Mouse (Mus musculus): ENCODE measurements around the gene Zfp385c. TPM values are rescaled to one million over a fixed set of nuclear protein-coding genes. Genes with fewer than 3 reads are reported as not detected.
"Not testable (repeated sequence)": the region's sequence is repeated elsewhere in the genome, so short reads cannot be mapped to it uniquely, and the experiment has no call there.

Zfp385c gene
- polyA plus RNA-seq, 1 experiment from 2014 or later: 2.5 TPM

DNA sequence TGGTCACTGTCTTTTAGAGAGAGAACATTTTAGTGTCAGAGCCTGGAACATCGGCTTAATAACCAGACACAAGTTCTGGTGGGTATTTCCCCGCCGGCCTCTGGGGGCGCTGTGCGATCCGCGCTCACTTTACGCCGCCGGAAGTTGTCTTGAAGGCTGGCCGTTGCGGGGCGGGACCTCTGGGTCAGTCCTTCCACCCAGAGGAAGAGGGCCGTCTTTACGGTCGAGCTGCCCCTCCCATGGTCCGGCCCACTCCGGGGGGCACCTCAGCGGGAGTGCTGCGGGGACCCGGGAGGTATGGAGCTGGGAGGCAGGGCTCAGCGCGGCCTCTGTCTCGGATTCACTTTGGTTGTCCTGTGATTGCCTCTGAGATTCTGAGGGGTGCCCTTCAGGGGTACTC is 69.5 kb downstream of the Zfp385c start:
- TF ChIP-seq CTCF (IDR thresholded peaks at IDR 0.05; ENCODE audit: low read depth): peak; percentile 95
- DNase-seq (ENCODE audit: low spot score) (peak; percentile 98), ATAC-seq (replicated peaks; ENCODE audit: low FRiP score, low read depth) (peak; percentile 79)
- peak overlapping the region; percentile 57 for H3K4me2 ChIP-seq (ENCODE audit: low read length)
- peaks cover 7% of the 10 kb centered on the region; the same call in 1 of the 2 replicates for H3K4me1 ChIP-seq (replicated peaks; ENCODE audit: insufficient read depth, low read length)
- H3K9ac ChIP-seq (ENCODE audit: low read depth, low read length): peak overlapping the region; percentile 73
- 0 out of 2 replicates have a peak, but pooled peaks cover 5% of the 10 kb centered on the region for H3K36me3 ChIP-seq (ENCODE audit: insufficient read depth, low read length)
- peak overlapping the region; percentile 68 for H3K4me3 ChIP-seq (replicated peaks; ENCODE audit: low read depth, low read length)
- H3K9me3 ChIP-seq (replicated peaks; ENCODE audit: low read length): no peaks in the 10 kb centered on the region
- no peaks in the 10 kb centered on the region for H3K27me3 ChIP-seq (ENCODE audit: insufficient read depth, low read length)
- H3K27ac ChIP-seq: peak overlapping the region; percentile 85
- 1% methylated on average over 24 of the region's 24 CpGs for WGBS

DNA sequence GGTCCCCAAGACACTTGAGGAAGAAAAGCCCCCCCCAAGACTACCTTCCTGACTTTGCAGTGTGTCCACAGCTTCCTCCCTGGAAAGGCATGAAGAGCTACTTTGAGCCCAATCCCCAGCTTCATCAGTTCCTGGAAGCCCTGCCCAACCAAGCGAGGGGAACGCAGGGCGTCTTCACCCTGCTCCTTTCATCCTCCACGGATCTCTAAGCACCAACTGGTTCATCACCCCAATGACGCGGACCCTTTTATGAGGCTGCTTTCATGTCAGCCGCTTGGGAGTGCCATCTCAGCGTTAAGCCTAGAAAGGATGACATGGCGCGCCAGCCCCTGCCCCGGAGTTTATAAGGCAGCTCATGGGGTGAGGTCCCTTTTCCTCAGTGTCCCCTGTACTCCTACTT is 72.3 kb downstream of the Zfp385c start, which contains the start of gene Dnajc7:
Gene Dnajc7, minus strand, starts transcription at position 187 of the 400 bp plus-strand sequence.
- WGBS: under 1% methylated on average over 11 of the region's 11 CpGs
- Histone ChIP-seq H3K4me3 (replicated peaks; ENCODE audit: low read depth, low read length) (peak within 1 kb of the TSS; percentile 77), H3K27me3 (ENCODE audit: insufficient read depth, low read length) (no peaks in the 10 kb centered on the region), H3K36me3 (ENCODE audit: insufficient read depth, low read length) (0 out of 2 replicates have a peak, but pooled peaks cover 4% of the 10 kb centered on the region), H3K9ac (ENCODE audit: low read depth, low read length) (peak within 1 kb of the TSS; percentile 90), H3K4me1 (replicated peaks; ENCODE audit: insufficient read depth, low read length) (peaks cover 9% of the 10 kb centered on the region; the same call in 1 of the 2 replicates), H3K9me3 (replicated peaks; ENCODE audit: low read length) (no peaks in the 10 kb centered on the region), H3K27ac (peak within 1 kb of the TSS; percentile 93), H3K4me2 (ENCODE audit: low read length) (peak within 1 kb of the TSS; percentile 87)
- no peak for ATAC-seq (replicated peaks; ENCODE audit: low FRiP score, low read depth)
- no peak for DNase-seq (ENCODE audit: low spot score)
- TF ChIP-seq CTCF (IDR thresholded peaks at IDR 0.05; ENCODE audit: low read depth): no peak

DNA sequence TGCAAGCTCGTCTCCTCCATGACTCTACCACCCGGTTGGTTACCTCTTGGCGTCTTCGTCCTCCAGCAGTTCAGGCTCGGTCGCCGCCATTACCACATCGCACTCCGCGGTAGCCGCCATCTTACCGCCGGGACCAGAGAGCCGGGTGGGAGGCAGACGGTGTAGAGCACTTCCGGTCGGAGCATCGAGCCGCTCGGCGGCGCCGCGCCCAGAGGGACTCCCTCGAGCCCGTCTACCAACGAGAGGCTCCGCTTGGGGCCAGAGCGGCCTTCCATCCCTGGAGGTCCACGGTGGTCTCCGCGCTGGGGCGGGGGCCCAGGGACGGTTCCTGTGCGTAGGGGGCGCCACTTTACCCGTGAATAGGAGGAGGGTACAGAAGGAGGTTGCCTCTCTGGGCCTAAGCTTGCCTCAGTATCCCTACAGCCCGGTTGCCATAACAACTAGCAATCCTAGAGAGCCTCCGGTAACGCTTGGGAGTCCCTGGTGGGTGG is 72.7 kb downstream of the Zfp385c start:
- H3K4me2 ChIP-seq (ENCODE audit: low read length): peak overlapping the region; percentile 87
- H3K27me3 ChIP-seq (ENCODE audit: insufficient read depth, low read length): no peaks in the 10 kb centered on the region
- peak overlapping the region; percentile 77 for H3K4me3 ChIP-seq (replicated peaks; ENCODE audit: low read depth, low read length)
- H3K27ac ChIP-seq: peak overlapping the region; percentile 93
- H3K4me1 ChIP-seq (replicated peaks; ENCODE audit: insufficient read depth, low read length): peaks cover 9% of the 10 kb centered on the region; the same call in 1 of the 2 replicates
- peak; percentile 93 for ATAC-seq (replicated peaks; ENCODE audit: low FRiP score, low read depth)
- peak; percentile 97 for DNase-seq (ENCODE audit: low spot score)
- H3K9me3 ChIP-seq (replicated peaks; ENCODE audit: low read length): no peaks in the 10 kb centered on the region
- under 1% methylated on average over 40 of the region's 40 CpGs for WGBS
- H3K36me3 ChIP-seq (ENCODE audit: insufficient read depth, low read length): 0 out of 2 replicates have a peak, but pooled peaks cover 4% of the 10 kb centered on the region
- H3K9ac ChIP-seq (ENCODE audit: low read depth, low read length): peak overlapping the region; percentile 90
- peak; percentile 65 for TF ChIP-seq CTCF (IDR thresholded peaks at IDR 0.05; ENCODE audit: low read depth)

DNA sequence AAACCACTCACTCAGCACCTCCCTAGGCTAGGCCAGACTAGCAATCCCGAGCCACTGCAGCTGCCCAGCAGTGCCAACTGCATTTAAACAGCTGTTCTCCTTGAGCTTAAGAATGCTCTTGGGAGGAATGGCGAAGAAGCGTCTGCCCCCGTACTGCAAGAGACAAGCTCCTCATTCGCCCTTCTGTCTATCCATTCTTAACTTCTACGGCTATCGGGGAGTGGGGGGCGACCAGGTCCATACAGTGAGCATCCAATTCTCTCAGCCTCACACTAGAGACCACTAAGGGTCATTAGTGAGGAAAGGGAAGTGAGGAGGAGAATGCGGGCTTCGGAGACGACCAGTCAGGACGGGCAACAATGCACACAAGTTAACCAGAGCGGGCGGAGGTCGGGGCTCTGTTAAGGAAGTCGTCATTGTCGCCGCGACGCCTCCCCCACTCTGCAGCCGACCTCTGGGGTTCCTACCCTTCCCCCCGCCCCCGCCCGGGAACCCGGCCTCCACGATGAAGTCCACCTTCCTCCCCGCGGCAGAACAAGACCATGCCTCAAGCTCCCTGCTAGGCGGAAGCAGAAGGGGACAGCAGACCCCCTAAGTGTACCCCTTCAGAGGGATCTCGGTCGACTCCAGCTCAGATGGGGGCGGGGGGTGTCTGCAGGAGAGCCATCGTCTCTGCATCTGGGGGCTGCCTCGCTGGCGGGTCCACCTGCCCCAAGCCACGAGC is 73.3 kb downstream of the Zfp385c start, which contains the start of gene Nkiras2:
Gene Nkiras2, plus strand, starts transcription at position 484 of the 724 bp plus-strand sequence.
- ATAC-seq (replicated peaks; ENCODE audit: low FRiP score, low read depth): peak; percentile 58
- peak; percentile 87 for DNase-seq (ENCODE audit: low spot score)
- Histone ChIP-seq H3K4me1 (replicated peaks; ENCODE audit: insufficient read depth, low read length) (peaks cover 9% of the 10 kb centered on the region; the same call in 1 of the 2 replicates), H3K4me3 (replicated peaks; ENCODE audit: low read depth, low read length) (peak within 1 kb of the TSS; percentile 77), H3K9ac (ENCODE audit: low read depth, low read length) (peak within 1 kb of the TSS; percentile 90), H3K36me3 (ENCODE audit: insufficient read depth, low read length) (0 out of 2 replicates have a peak, but pooled peaks cover 4% of the 10 kb centered on the region), H3K9me3 (replicated peaks; ENCODE audit: low read length) (no peaks in the 10 kb centered on the region), H3K27me3 (ENCODE audit: insufficient read depth, low read length) (no peaks in the 10 kb centered on the region), H3K4me2 (ENCODE audit: low read length) (peak within 1 kb of the TSS; percentile 87), H3K27ac (peak within 1 kb of the TSS; percentile 93)
- WGBS: under 1% methylated on average over 36 of the region's 36 CpGs
- TF ChIP-seq CTCF (IDR thresholded peaks at IDR 0.05; ENCODE audit: low read depth): no peak

DNA sequence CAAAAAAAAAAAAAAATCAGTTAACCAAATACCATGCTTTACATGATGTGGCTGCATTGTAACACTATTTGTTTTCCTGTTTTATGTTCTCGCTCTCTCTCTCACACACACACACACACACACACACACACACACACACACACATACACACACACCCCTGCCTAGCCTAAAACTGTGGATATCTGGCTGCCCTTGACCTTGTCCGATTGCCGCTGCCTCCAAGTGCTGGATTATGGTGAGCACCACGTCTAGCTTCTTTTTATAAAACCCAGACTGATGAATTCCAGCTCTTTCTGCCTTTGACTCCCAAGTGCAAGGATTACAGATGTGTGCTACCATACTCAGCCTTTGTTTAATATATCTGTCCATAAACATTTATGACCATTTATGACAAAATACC is 74.8 kb downstream of the Zfp385c start:
- peak overlapping the region; percentile 87; the same call in 1 of the 2 replicates for H3K4me2 ChIP-seq (ENCODE audit: low read length)
- H3K27ac ChIP-seq: no peak overlapping the region
- no peaks in the 10 kb centered on the region for H3K9me3 ChIP-seq (replicated peaks; ENCODE audit: low read length)
- peaks cover 9% of the 10 kb centered on the region; the same call in 1 of the 2 replicates for H3K4me1 ChIP-seq (replicated peaks; ENCODE audit: insufficient read depth, low read length)
- H3K9ac ChIP-seq (ENCODE audit: low read depth, low read length): no peak overlapping the region
- 76% methylated on average over 4 of the region's 4 CpGs for WGBS
- no peak for TF ChIP-seq CTCF (IDR thresholded peaks at IDR 0.05; ENCODE audit: low read depth)
- DNase-seq (ENCODE audit: low spot score) (no peak), ATAC-seq (replicated peaks; ENCODE audit: low FRiP score, low read depth) (no peak)
- 0 out of 2 replicates have a peak, but pooled peaks cover 4% of the 10 kb centered on the region for H3K36me3 ChIP-seq (ENCODE audit: insufficient read depth, low read length)
- no peaks in the 10 kb centered on the region for H3K27me3 ChIP-seq (ENCODE audit: insufficient read depth, low read length)
- H3K4me3 ChIP-seq (replicated peaks; ENCODE audit: low read depth, low read length): peak overlapping the region; percentile 77; the same call in 1 of the 2 replicates

DNA sequence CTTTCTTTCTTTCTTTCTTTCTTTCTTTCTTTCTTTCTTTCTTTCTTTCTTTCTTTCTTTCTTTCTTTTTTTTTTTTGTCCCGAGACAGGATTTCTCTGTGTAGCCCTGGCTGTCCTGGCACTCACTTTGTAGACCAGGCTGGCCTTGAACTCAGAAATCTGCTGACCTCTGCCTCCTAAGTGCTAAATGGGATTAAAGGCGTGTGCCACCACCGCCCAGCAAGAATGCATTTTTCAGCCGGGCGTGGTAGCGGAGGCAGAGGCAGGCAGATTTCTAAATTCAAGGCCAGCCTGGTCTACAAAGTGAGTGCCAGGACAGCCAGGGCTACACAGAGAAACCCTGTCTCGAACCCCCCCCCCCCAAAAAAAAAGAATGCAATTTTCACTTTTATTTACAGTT is 75.4 kb downstream of the Zfp385c start:
- not testable (repeated sequence) for H3K4me3 ChIP-seq (replicated peaks; ENCODE audit: low read depth, low read length); H3K4me1 ChIP-seq (replicated peaks; ENCODE audit: insufficient read depth, low read length); H3K27ac ChIP-seq; ATAC-seq (replicated peaks; ENCODE audit: low FRiP score, low read depth); H3K36me3 ChIP-seq (ENCODE audit: insufficient read depth, low read length); H3K9ac ChIP-seq (ENCODE audit: low read depth, low read length); H3K4me2 ChIP-seq (ENCODE audit: low read length); H3K27me3 ChIP-seq (ENCODE audit: insufficient read depth, low read length); H3K9me3 ChIP-seq (replicated peaks; ENCODE audit: low read length); DNase-seq (ENCODE audit: low spot score)
- WGBS: 86% methylated on average over 7 of the region's 7 CpGs

Data from kidney, postnatal 0 days (tissue).